Mouse (Mus musculus): ENCODE measurements at regions not wholly inside any gene's neighbourhood (a gene's known extent, or its start where the extent isn't known, plus 50 kb on each side); places are given as distances from the start of the nearest gene placed in this dataset.

DNA sequence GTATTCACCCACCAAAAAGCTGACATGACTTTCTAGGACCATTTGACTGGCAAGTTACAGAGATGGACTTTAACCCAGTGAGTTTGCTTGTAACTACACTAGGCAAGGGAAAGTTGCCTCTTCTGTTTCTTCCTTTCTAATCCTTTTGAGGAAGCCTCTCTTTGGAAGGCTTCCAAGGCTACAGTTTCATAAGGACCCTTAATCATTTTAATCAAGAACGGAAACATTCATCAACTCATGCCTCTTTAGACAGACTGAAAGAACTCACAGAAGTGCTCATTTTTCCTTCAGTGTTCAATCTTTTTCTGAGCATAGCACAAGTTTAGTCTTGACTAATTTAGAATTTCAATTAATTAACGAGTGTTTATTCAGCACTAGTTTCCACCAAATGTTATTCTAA, 84.2 kb downstream of the Ddx1 start:
- no peak for DNase-seq

DNA sequence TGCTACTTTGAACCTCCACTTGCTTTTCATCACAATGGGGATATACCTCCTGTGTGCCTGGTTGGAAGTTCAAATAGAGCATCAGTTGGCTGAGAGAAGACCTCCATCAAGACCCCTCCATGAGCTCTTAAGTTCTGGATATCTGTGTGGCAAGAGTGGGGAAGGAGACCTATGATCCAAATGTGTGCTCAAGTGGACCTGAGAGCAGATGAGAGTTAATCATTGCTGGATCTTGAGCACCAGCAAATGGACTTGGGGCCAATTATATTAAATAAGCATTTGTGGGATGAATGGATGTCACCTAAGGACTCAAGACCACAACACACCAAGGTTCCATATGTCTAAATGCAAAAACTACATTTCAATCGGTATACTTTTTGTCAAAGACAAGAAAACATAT, 88.0 kb downstream of the Ddx1 start:
- no peak for DNase-seq

DNA sequence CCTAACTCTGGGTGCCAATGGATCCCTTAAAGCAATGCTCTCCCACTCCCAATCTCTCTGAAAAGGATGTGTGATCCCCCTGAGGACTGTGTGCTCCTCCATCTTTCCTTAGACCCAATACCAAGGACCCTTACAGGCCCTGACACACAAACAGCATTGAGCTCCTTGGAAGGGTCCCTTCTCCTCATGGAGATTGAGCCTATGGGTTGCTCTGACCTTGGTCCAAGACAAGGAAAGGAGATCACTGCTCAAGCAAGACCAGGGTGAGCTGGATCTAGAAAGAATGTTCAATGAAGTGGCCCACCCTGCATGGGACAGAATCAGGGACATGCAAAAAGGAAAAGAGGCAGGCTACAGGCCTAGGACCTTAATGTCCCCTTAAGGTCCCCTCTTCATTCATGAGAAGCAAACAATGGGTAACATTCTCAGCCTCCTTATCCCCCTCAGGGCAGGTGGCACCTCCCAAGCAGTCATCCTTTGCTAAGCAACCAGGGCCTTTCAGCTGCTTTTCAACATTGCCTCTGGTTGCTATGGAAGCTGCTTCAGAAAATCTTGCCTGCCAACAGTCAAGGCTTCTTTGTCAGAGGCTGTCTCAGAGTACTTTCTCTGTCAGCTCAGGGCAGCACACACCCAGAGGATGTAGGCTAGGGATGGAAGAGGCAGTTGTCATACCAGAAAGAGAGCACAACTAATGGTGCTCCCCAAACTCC, 89.5 kb downstream of the Ddx1 start:
- DNase-seq, result no peak

DNA sequence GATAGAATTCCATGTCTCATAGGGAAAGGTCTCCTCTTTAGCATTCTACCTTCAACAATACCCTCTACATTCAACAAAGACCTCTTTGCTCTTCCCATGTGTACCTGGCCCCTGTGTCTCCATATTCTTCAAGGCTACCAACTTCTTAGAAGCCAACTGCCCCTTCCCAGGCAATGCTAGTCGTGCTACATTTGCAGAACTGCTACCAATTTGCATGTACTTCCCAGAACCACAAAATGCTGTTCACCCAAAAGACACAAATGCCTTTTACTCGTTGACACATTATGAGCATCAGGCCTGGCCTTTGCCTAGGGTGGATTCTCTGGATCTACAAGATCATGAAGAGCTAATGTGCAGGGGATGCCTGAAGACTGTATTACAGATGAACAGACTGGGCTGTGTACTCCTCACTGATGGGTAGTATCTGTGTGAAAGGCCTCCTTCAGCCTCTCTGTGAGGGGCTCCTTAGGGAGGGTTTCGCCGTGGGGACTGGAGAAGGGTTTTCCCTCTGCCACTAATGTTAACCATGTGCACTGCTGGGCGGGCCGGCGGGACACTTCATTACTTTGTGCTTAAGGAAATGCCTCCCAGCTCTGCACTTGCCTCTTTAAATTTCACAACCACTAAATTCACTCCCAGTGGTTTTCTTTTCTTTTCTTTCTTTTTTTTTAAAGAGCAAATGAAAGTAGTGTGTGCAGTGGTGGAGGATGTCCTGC, 91.2 kb downstream of the Ddx1 start:
- no peak for DNase-seq

DNA sequence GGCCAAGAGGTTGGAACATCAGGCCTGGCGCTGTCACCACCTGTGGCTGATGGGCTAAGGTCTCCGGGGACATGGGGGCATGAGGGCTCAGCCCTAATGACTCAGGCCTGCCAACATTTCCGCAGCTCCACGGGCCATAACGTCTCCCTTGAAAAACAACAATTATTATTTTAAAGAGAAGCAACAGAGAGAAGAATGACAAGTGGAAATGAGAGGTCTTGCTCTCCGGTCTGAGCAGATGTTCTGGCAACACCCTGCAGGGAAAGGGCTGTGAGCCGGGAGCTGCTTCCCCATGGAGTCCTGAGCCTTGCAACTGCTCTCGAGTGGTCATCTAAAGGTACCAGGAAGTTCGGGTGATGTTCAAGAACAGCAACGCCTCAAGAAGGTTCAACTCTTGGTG, 91.9 kb downstream of the Ddx1 start:
- DNase-seq, result no peak

DNA sequence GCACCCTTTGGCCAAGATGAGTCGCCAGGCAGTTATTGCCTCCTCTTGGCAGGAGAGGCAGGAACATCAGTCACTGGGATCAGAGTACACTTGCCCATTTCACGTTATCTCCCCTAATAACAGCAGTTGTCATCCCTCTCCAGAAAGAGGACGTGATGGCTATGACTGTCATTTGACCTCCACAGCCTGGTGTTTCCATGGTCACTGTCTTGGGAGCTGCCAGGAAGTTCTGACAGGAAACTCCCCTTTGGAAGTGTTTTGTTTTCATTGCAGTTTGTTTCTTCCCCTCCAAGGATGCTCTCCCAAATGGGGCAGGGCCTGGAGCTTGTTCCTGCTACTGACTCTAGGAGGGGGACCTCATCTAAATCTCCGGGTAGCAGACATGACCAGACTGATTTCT, 98.3 kb downstream of the Ddx1 start:
- DNase-seq, result peak; percentile 20

DNA sequence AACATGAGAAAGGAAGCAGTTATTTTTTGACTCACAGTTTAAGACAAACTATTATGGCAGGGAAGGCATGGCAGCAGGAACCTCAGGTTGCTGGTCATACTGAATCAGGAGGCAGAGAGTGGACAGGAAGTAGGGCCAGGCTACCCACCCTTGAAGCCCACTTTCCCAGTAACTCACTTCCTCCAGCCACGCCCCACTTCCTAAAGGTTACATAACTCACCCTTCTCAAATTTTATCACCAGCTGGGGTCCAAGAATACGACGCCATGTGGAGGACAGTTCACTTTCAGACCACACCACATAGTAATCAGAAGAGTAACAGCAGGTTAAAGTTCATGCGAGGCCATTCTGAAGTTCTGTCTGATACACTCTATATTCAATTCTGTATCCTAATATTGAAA, 101.8 kb downstream of the Ddx1 start:
- no peak for DNase-seq

DNA sequence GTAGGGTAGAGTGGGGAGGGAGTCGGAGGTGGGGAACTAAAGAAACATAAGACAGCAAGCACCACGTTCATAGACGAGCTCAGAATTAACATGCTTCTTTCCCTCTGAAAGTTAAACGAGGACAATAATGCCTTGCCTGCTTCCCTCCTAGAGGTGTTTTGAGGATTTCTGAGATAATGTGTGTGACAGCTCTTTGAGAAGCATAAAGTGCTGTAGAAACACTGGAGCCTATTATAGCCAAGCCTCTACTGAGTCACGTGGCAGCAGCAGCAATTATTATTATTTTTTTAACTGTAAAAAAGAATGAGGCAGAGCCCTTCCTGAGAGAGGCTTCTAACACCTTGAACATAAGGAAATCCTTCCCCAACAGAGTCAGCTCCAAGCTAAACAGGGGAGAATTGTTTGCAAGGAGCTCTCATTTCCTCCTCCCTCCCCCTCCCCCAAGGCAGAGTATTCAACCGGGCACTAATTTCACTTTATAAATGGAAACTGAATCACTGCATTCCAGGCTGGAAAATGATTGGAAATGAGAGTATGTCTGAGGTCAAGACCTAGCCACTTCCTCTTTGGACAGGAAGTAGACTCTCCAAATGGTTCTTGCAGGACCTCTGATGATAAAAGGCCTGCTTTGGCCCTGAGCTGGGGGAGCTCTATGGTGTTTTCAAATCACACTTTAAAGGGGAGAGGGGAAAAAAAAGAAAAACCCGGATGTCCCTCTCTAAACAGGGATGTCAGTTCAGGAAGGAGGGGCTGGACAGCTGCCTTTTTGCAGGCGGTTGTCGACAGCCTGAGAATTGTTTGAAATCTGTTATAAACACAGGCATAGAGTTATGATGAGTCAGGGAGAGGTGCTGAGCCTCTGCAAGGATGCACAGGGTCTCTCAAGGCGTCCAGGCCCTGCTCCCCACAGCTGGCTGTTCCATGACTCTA, 103.6 kb downstream of the Ddx1 start:
- DNase-seq, result peak; percentile 25

DNA sequence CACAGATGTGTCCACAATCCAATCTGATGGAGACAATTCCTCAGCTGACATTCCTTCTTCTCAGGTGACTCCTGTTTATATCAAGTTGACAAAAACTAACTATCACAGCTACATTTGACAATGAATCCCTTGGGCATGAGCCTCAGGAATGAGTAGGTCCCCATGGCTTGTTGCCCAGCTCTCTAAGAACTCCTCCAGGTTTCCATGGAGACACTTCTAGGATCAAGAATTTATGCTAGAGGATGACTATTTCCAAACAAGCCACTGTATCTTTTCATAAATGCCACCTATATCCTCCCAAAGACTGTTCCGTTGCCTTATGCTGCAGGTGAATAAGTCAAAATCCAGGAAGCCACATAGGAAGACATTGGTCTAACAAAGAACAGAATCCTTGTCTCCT, 104.3 kb downstream of the Ddx1 start:
- no peak for DNase-seq

DNA sequence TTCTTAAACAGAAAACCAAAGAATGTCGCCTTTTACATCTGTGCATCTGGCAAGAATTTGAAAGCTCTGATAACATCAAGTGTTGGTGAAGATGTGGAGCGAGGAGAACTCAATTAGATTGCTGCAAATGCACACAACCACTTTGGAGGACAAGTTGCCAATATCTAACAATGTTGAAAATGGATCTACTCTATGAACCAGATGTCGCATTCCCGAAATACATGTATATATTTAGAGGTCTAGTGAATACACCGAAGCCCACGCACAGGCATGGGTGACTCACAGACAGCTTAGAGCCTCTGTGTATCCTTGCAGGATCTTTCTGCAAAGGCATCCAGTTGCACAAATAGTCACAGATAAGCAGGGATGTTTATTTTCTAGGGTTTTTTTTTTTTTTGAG, 108.4 kb downstream of the Ddx1 start:
- no peak for DNase-seq

DNA sequence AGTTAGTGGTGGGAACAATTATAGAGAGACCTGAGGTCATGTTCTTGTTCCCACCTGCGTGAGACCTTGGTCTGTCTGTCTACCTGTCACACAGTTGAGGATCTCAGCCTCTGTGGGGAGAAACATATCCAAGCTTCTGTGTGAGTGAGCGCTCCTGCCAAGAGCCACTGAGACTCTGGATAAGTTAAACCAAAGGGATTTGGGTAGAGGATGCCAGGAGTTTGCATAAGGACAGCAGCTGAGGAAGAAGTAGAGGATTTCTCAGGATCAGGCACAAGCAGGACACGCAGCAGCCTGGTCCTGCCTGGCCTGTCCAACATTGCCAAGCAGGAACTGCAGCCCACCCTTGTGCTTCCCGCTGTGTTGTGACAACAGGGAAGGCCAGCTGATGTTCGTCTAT, 109.8 kb downstream of the Ddx1 start:
- DNase-seq, result no peak

DNA sequence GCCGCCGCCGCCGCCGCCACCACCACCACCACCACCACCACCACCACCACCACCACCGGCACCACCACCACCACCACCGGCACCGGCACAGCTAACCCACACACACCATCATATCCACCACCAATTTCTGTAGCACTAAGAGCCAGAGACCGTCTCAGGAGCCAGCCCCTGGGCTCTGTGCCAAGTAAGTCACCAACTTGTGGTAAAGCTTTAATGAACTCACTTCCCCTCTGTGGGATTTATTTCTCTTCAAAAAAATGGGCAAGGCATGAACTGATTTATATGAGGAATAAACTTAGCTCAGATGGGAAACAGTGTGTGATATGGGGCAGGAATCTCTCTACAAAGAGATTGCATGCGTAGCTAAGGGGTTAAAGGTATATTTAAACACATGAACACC, 114.8 kb downstream of the Ddx1 start:
- no peak for DNase-seq

DNA sequence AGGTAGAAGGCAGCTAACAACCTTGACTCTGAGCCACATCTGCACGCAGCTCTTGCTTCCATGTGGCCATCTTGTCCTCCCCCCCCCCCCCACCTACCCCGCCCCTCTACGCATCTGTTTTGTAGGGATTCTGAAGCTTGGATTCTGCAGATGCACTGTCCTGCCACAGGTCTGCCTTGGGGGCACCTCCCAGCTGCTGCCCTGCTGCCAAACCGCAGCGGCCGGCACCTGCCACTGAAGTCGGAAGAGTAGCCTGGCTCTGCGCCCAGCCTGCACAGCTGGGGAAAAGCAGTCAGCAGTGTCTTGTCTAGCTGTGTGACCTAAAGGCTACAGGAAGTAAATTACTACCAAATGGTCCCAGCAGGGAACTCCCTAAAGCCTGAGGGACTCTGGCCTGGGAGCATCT, 119.3 kb downstream of the Ddx1 start:
- DNase-seq, result peak; percentile 33

DNA sequence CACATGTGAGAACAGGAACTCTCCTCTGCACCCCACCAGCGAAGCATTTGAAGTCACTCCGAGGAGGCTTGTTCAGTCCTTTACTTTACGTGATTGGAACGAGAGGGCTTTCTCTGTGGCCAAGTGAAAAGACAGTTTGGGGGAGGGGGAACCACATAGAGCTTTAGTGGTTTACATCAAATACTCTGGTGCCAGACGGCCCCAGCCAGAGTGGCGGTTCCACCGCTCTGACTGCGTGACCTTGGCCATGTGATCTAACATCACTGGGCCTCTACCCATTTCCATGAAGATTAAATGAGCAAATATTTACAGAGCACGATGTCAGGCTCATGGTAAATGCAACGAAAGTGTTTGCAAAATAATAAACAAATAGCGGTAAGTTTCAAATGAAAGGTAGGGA, 121.6 kb downstream of the Ddx1 start:
- DNase-seq, result no peak

DNA sequence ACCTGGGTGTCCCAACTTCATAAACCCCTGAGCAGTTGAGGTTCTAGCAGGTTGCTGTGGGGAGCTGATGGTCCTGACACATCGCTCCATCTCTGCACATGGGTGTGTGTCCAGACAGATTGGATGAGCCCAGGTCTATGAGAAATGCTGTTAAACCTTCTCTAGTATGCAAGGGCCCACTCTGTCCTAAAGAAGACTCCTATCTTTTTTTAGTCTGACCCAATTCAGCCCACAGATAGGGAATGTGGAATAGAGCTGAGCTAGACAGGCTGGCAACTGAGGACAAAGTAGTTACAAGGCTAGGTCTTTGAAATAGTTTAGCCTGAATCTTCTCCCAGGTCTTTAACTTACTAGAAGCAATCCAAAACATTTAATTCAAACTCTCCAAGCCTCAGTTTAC, 124.0 kb downstream of the Ddx1 start:
- DNase-seq, result no peak

DNA sequence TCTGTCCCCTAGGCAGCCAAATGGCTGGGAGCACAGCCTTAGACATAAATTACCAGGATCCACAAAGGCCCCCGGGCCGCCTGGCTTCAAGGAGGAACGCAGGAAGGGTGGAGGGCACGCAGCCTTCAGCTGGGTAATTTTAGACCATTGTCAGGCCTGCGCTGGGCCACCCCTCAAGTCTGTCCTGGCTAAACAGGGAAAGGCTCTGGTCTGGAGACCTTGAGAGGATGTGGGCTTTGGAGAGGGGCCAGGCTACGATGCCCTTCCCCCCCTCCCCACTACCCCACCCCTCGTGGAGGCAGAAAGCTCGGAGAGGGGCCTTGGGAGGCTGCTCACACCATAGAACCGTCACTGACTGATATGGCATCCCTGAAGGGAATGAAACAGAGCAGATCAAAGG, 126.7 kb downstream of the Ddx1 start:
- DNase-seq, result peak; percentile 24

DNA sequence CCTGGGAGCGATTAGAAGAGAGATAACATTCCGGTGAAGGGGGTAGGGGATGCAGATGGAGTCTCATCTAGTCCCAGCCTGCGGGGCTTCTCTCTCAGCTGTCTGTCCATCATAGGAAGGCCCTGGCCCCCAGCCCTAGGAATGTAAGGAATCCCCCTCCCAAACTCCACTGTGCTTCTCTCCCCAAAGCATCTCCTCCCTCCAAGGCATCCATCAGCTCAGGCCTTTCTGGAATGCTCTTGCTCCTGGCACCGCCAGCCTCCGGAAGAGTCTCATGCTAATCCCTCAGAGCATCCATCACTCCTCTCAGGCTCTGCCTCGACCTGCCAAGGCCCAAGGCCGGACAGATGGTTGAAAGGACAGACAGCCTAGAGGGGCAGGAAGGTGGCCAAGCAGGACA, 128.4 kb downstream of the Ddx1 start:
- peak; percentile 61 for DNase-seq

DNA sequence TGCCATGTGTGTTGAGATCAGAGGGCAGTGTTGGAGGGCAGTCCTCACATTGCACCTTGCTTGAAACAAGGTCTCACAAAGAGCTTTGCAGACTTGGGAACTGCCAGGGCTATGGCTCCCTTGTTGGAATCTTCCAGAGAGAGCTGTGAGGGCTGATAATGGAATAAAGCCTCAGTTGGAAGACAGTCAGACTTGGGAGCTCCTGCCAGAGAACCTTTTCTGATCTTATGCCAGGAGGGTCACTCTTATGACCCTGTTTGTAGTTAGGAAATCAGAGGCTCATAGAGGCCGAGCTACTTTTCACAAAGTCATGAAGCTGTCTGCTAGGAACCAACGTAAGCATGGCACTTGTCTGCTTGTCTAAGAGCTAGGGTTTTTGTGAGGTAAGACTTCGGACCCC, 129.4 kb downstream of the Ddx1 start:
- DNase-seq, result peak; percentile 59

DNA sequence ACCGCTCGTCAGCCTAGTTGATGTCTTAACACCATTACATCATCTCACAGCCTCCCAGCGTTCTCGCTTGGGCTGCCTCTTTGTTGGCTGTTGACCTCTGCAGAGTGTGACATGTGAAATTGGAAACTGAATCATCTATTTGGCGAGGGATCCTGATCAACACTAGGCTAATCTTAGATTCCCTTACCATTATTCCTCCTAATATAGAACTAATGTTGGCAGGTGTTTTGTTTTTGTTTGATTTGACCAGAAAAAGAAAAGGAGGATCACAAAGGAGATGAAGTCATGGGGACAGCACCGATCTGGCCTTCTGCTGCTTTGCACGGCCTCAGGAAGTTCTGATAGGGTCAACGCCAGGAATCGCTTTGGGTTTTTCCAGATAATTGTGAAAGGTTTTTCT, 131.0 kb downstream of the Ddx1 start:
- no peak for DNase-seq

DNA sequence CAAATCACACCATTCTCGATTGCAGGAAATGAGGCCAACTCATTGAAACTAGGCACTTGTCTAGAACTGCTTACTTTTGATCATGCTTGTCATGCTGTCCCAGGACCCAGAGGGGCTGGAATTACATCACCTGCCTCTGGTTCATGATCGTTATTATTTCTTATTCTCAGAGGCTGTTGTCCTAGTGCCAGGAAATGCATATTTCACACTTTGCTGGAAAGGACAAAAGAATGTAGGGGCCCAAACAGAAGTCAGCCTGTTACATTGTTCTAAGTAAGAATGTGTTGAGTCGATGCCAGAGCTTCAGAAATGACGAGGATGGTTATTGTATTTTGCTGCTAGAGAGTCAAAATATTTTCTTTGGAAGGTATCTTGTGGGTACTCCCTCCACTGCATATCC, 134.7 kb downstream of the Ddx1 start:
- DNase-seq, result no peak

DNA sequence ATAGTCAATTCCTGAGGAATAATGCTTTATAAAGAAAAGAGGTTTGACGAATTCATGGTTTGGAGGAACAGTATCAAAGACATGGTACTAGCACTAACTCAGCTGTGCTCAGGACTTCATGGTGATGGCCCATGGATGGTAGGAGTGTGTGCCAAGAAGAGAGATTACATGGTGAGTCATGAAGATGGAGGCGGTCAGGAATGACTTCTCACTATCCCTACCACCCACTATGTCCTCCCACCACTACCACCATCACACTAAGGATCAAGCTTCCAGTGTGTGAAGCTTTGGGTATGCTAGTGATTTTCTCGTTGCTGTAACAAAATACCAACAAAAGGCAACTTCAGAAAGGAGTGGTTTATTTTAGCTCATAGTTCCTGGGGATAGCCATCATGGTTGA, 142.1 kb downstream of the Ddx1 start:
- no peak for DNase-seq

DNA sequence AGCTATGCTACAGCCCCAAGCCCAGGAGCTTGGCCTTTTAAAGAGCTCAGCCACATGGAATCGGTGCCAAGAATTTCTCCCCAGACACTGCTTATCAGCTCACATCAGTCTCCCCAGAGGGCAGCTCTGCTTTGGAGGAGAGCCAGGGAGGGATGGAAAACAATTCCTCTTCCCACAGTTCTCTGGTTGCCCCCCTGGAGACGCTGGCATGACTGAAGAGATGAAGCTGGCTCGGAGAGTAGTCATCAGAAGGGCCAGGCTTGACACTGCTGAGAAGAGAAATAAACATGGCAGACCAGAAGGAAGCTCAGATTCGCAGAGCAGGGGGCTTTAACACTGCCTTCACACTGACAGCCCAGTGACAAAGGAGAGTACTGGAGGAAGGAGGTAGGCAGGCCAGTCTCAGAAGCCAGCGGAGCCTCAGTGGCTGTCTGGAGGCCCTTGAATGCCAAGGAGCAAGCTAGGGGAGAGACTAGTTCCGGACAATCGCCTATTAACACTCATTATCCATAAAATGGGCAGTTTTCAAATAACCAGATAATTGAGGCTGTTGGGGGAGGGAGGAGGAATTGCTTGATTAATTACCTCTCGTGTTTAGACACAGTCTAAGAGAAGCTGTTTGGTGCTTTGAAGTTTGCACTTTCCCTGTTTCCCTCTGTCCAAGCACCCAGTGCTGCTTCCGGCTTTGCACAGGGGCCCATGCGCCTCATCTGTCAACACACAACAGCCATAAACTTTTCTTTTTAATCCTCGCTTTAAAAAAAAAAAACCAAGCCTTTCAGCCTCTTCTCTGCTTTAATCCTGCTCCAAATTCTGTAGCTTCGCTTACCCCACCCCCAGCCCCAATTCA, 148.3 kb downstream of the Ddx1 start:
- peak; percentile 59 for DNase-seq
